Mouse (Mus musculus) heart, embryonic 10.5 days (tissue): ENCODE measurements around the gene Apela. TPM values are rescaled to one million over a fixed set of nuclear protein-coding genes. Genes with fewer than 3 reads are reported as not detected.

Experiments used
- DNase-seq: peaks from one replicate; pipeline ENCODE4 v3.0.0-alpha.2; 2017; ENCODE audit warnings: low spot score
- H3K27ac ChIP-seq: fragments of 300-500 bp; sonication (generic); 2 replicates; pipeline ENCODE4 v1.5.1; 2016; ENCODE audit warnings: mild to moderate bottlenecking
- H3K27me3 ChIP-seq: fragments of 300-500 bp; sonication (generic); 2 replicates; pipeline ENCODE4 v1.6.1; 2016; ENCODE audit warnings: mild to moderate bottlenecking; ENCODE audit not compliant: poor library complexity, insufficient read depth, severe bottlenecking
- H3K36me3 ChIP-seq: fragments of 300-500 bp; sonication (generic); 2 replicates; pipeline ENCODE4 v1.6.1; 2016; ENCODE audit warnings: mild to moderate bottlenecking, moderate library complexity
- H3K4me1 ChIP-seq: fragments of 300-500 bp; sonication (generic); 2 replicates; pipeline ENCODE4 v1.6.1; 2016; ENCODE audit warnings: mild to moderate bottlenecking
- H3K4me3 ChIP-seq: fragments of 300-500 bp; sonication (generic); 2 replicates; pipeline ENCODE4 v1.5.1; 2016; ENCODE audit warnings: mild to moderate bottlenecking, moderate library complexity
- H3K9me3 ChIP-seq: fragments of 300-500 bp; sonication (generic); 2 replicates; pipeline ENCODE4 v1.6.1; 2016; ENCODE audit warnings: mild to moderate bottlenecking, moderate library complexity
- WGBS: fragments of 180-500 bp; shearing (Covaris S2); methylation state at CpG from one replicate; pipeline ENCODE4 v1.1.7; 2016; 5-methylcytosine and 5-hydroxymethylcytosine counted together
- polyA plus RNA-seq: library from polyadenylated mRNA; unstranded; fragments of >200 nt; fragmentation: Nextera tagmentation; extraction: Ambion mirVana; gene quantifications from 2 replicates; pipeline ENCODE4 v1.2.1, GENCODE M21; 2016

Apela gene
- polyA plus RNA-seq, result 10.7 and 13.8 TPM in 2 replicates

GRCm38 (mm10) chr8:65037117-65037533, at the start of gene Apela:
Gene Apela, minus strand, starts transcription at chr8:65037336.
- H3K4me3 ChIP-seq, result peak within 1 kb of the TSS; percentile 57
- under 1% methylated on average over 8 of the region's 8 CpGs for WGBS
- no peaks in the 10 kb centered on the region for H3K27me3 ChIP-seq
- no peaks in the 10 kb centered on the region for H3K36me3 ChIP-seq
- no peak for DNase-seq
- no peaks in the 10 kb centered on the region for H3K9me3 ChIP-seq
- H3K4me1 ChIP-seq, result 0 out of 2 replicates have a peak, but pooled peaks cover 5% of the 10 kb centered on the region
- H3K27ac ChIP-seq, result 0 out of 2 replicates have a peak within 1 kb of the TSS, but pooled peaks have one; percentile 19

GRCm38 (mm10) chr8:65085680-65086079, 48.5 kb upstream of the Apela start:
- Histone ChIP-seq H3K4me1 (no peaks in the 10 kb centered on the region), H3K4me3 (no peak overlapping the region)

GRCm38 (mm10) chr8:65080731-65081130, 43.6 kb upstream of the Apela start:
- no peak for DNase-seq
- WGBS, result 72% methylated on average over 9 of the region's 9 CpGs

More at GRCm38 (mm10) chr8:65085680-65086079, 48.5 kb upstream of the Apela start:
- no peak overlapping the region for H3K27ac ChIP-seq
- DNase-seq, result no peak
- no peaks in the 10 kb centered on the region for H3K36me3 ChIP-seq
- no peaks in the 10 kb centered on the region for H3K9me3 ChIP-seq
- no peaks in the 10 kb centered on the region for H3K27me3 ChIP-seq
- 79% methylated on average over 2 of the region's 2 CpGs for WGBS

GRCm38 (mm10) chr8:65074733-65075132, 37.6 kb upstream of the Apela start, which contains the start of gene Gm10663:
Gene Gm10663, plus strand, starts transcription at chr8:65075033.
- Histone ChIP-seq H3K4me3 (no peak within 1 kb of the TSS), H3K36me3 (no peaks in the 10 kb centered on the region), H3K4me1 (no peaks in the 10 kb centered on the region), H3K9me3 (no peaks in the 10 kb centered on the region), H3K27me3 (no peaks in the 10 kb centered on the region), H3K27ac (no peak within 1 kb of the TSS)
- 83% methylated on average over 2 of the region's 2 CpGs for WGBS
- DNase-seq, result no peak

More at GRCm38 (mm10) chr8:65080731-65081130, 43.6 kb upstream of the Apela start:
- Histone ChIP-seq H3K9me3 (no peaks in the 10 kb centered on the region), H3K4me1 (no peaks in the 10 kb centered on the region), H3K27me3 (no peaks in the 10 kb centered on the region), H3K36me3 (no peaks in the 10 kb centered on the region), H3K27ac (no peak overlapping the region), H3K4me3 (no peak overlapping the region)

- H3K9me3 ChIP-seq, result no peaks in the 10 kb centered on the region
- H3K4me1 ChIP-seq, result no peaks in the 10 kb centered on the region
- WGBS, result 73% methylated on average over 4 of the region's 4 CpGs
- H3K4me3 ChIP-seq, result no peak overlapping the region
- H3K36me3 ChIP-seq, result no peaks in the 10 kb centered on the region
- no peak overlapping the region for H3K27ac ChIP-seq
- no peak for DNase-seq
- no peaks in the 10 kb centered on the region for H3K27me3 ChIP-seq
Measured at GRCm38 (mm10) chr8:65070996-65071395, 33.9 kb upstream of the Apela start.

GRCm38 (mm10) chr8:65068473-65068819, 31.3 kb upstream of the Apela start:
- H3K27me3 ChIP-seq, result no peaks in the 10 kb centered on the region
- no peak overlapping the region for H3K4me3 ChIP-seq
- H3K4me1 ChIP-seq, result no peaks in the 10 kb centered on the region
- no peaks in the 10 kb centered on the region for H3K36me3 ChIP-seq
- 89% methylated on average over 4 of the region's 4 CpGs for WGBS
- H3K9me3 ChIP-seq, result no peaks in the 10 kb centered on the region
- no peak for DNase-seq
- no peak overlapping the region for H3K27ac ChIP-seq

- Histone ChIP-seq H3K4me3 (no peak overlapping the region), H3K4me1 (no peaks in the 10 kb centered on the region), H3K9me3 (no peaks in the 10 kb centered on the region), H3K27ac (no peak overlapping the region), H3K36me3 (no peaks in the 10 kb centered on the region), H3K27me3 (no peaks in the 10 kb centered on the region)
- 51% methylated on average over 10 of the region's 10 CpGs for WGBS
- DNase-seq, result no peak
Measured at GRCm38 (mm10) chr8:65067694-65068472, 30.7 kb upstream of the Apela start.

- Histone ChIP-seq H3K4me1 (no peaks in the 10 kb centered on the region), H3K36me3 (no peaks in the 10 kb centered on the region), H3K9me3 (no peaks in the 10 kb centered on the region), H3K27me3 (no peaks in the 10 kb centered on the region), H3K4me3 (no peak overlapping the region), H3K27ac (no peak overlapping the region)
- WGBS, result 90% methylated on average over 4 of the region's 4 CpGs
- no peak for DNase-seq
Measured at GRCm38 (mm10) chr8:65067031-65067430, 29.9 kb upstream of the Apela start.

- Histone ChIP-seq H3K36me3 (no peaks in the 10 kb centered on the region), H3K27ac (no peak overlapping the region), H3K9me3 (no peaks in the 10 kb centered on the region), H3K4me3 (no peak overlapping the region), H3K4me1 (no peaks in the 10 kb centered on the region), H3K27me3 (no peaks in the 10 kb centered on the region)
- 89% methylated on average over 3 of the region's 3 CpGs for WGBS
- no peak for DNase-seq
Measured at GRCm38 (mm10) chr8:65065622-65066021, 28.5 kb upstream of the Apela start.

- Histone ChIP-seq H3K27me3 (no peaks in the 10 kb centered on the region), H3K4me1 (no peaks in the 10 kb centered on the region), H3K4me3 (no peak overlapping the region), H3K36me3 (no peaks in the 10 kb centered on the region), H3K9me3 (no peaks in the 10 kb centered on the region), H3K27ac (no peak overlapping the region)
- no peak for DNase-seq
- WGBS, result 66% methylated on average over 2 of the region's 2 CpGs
Measured at GRCm38 (mm10) chr8:65064071-65064470, 26.9 kb upstream of the Apela start.

- Histone ChIP-seq H3K27me3 (no peaks in the 10 kb centered on the region), H3K36me3 (no peaks in the 10 kb centered on the region), H3K4me1 (no peaks in the 10 kb centered on the region), H3K4me3 (no peak overlapping the region), H3K27ac (no peak overlapping the region), H3K9me3 (no peaks in the 10 kb centered on the region)
- no peak for DNase-seq
- WGBS, result 78% methylated on average over 4 of the region's 4 CpGs
Measured at GRCm38 (mm10) chr8:65062195-65062594, 25.1 kb upstream of the Apela start.

GRCm38 (mm10) chr8:65056722-65057121, 19.6 kb upstream of the Apela start:
- Histone ChIP-seq H3K4me3 (no peak overlapping the region), H3K36me3 (no peaks in the 10 kb centered on the region), H3K4me1 (no peaks in the 10 kb centered on the region), H3K27me3 (no peaks in the 10 kb centered on the region), H3K9me3 (no peaks in the 10 kb centered on the region), H3K27ac (no peak overlapping the region)
- DNase-seq, result no peak
- WGBS, result 90% methylated on average over 4 of the region's 4 CpGs

- Histone ChIP-seq H3K36me3 (no peaks in the 10 kb centered on the region), H3K27ac (no peak overlapping the region), H3K9me3 (no peaks in the 10 kb centered on the region), H3K4me1 (no peaks in the 10 kb centered on the region), H3K4me3 (no peak overlapping the region), H3K27me3 (no peaks in the 10 kb centered on the region)
- no peak for DNase-seq
- WGBS, result 71% methylated on average over 5 of the region's 5 CpGs
Measured at GRCm38 (mm10) chr8:65053968-65054367, 16.8 kb upstream of the Apela start.
